Mouse (Mus musculus) testis, adult 2 months (tissue): ENCODE measurements around the gene Cpb2.

Source experiments
- CTCF ChIP-seq: fragments of 200-500 bp; IDR thresholded peaks from 2 replicates; pipeline ENCODE4 v1.5.1; 2012; ENCODE audit warnings: low read depth, mild to moderate bottlenecking, inconsistent platforms, low read length, moderate library complexity; ENCODE audit not compliant: control insufficient read depth, insufficient read depth, insufficient replicate concordance
- POLR2A ChIP-seq: fragments of 200-500 bp; IDR thresholded peaks from 2 replicates; pipeline ENCODE4 v1.6.1; 2012; ENCODE audit warnings: low read depth, mild to moderate bottlenecking, inconsistent platforms, low read length, moderate library complexity; ENCODE audit not compliant: control insufficient read depth

GRCm38 (mm10) chr14:75206307-75206706 is 35.8 kb upstream of the Cpb2 start:
- TF ChIP-seq CTCF (no peak), POLR2A (no peak)
